Mouse (Mus musculus) C2C12 (cell line): Measurements from ENCODE around the gene Krt7. TPM values are rescaled to one million over a fixed set of nuclear protein-coding genes. Genes with fewer than 3 reads are reported as not detected.

ENCODE experiments used
- H3K27me3 ChIP-seq: one replicate; pipeline ENCODE4 v1.6.1; 2011; ENCODE audit not compliant: control insufficient read depth, insufficient read depth, insufficient read length
- H3K36me3 ChIP-seq: one replicate; pipeline ENCODE4 v1.6.1; 2011; ENCODE audit not compliant: control insufficient read depth, insufficient read depth
- H3K4me3 ChIP-seq: one replicate; pipeline ENCODE4 v1.5.1; 2011; ENCODE audit warnings: mild to moderate bottlenecking, control low read depth; ENCODE audit not compliant: poor library complexity, insufficient read depth, severe bottlenecking
- H3K79me2 ChIP-seq: one replicate; pipeline ENCODE4 v1.6.1; 2011; ENCODE audit not compliant: control insufficient read depth, insufficient read depth
- H3K79me3 ChIP-seq: one replicate; pipeline ENCODE4 v1.6.1; 2011; ENCODE audit warnings: low read depth, control low read depth
- H3ac ChIP-seq: one replicate; pipeline ENCODE3; 2011; ENCODE audit warnings: low read depth; ENCODE audit not compliant: control insufficient read depth, insufficient read length
- CEBPB ChIP-seq: IDR thresholded peaks from one replicate; pipeline ENCODE4 v1.6.1; 2011; ENCODE audit warnings: low read depth, mild to moderate bottlenecking, control low read depth, moderate library complexity
- CTCF ChIP-seq: IDR thresholded peaks from one replicate; pipeline ENCODE4 v1.5.1; 2011; ENCODE audit not compliant: control insufficient read depth, insufficient read depth, insufficient read length
- FOSL1 ChIP-seq: IDR thresholded peaks from one replicate; pipeline ENCODE4 v1.8.0; 2011; ENCODE audit warnings: mild to moderate bottlenecking, low read length; ENCODE audit not compliant: poor library complexity, insufficient read depth, severe bottlenecking
- MAX ChIP-seq: IDR thresholded peaks from one replicate; pipeline ENCODE4 v1.6.1; 2011; ENCODE audit warnings: mild to moderate bottlenecking, control low read depth
- MYOD1 ChIP-seq: IDR thresholded peaks from one replicate; pipeline ENCODE4 v1.6.1; 2011; ENCODE audit warnings: low read depth; ENCODE audit not compliant: control insufficient read depth, insufficient read length
- MYOG ChIP-seq: IDR thresholded peaks from one replicate; pipeline ENCODE4 v1.6.1; 2011; ENCODE audit not compliant: control insufficient read depth, insufficient read length; ENCODE audit errors: extremely low read depth
- USF1 ChIP-seq: IDR thresholded peaks from one replicate; pipeline ENCODE4 v1.6.1; 2011; ENCODE audit warnings: low read depth, mild to moderate bottlenecking, control low read depth, moderate library complexity
- polyA plus RNA-seq: library from polyadenylated mRNA; unstranded; fragments of >200 nt; fragmentation: generic; extraction: Trizol; gene quantifications from one replicate; pipeline ENCODE4 v1.2.1, GENCODE M21; 2012; ENCODE audit warnings: missing spikeins

Krt7 gene
- polyA plus RNA-seq, 1 experiment, result 0.04 TPM

DNA sequence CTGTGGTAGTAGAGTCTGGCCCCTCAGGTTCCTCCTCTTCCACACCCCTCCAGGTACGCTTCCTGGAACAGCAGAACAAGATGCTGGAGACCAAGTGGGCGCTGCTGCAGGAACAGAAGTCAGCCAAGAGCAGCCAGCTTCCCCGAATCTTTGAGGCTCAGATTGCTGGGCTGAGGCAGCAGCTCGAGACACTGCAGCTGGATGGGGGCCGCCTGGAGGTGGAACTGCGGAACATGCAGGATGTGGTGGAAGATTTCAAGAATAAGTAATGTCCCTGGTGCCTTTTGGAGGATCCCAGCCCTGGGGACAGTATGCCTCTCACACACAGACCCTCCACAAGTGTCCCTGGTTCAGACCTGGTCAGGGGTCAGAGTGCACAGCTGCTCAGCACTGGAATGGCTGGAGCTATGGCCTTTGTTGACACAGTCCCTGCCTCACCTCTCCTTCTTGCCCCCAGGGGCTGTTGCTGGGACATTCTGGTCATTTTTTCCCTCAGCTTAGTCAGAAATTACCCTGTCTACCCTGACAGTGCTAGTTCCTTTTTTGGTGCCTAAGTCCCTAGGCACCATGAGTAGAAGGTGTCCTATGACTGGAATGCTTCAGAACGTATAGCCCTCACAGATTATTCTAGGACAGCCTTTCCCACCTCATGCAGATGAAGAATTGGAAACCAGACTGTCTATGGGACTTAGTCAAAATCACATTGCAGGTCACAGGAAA lies 3.2 kb downstream of the Krt7 start:
- no peaks in the 10 kb centered on the region for H3K79me2 ChIP-seq
- peaks cover 64% of the 10 kb centered on the region for H3K27me3 ChIP-seq
- no peak overlapping the region for H3ac ChIP-seq
- no peak for TF ChIP-seq MYOD1
- no peak for TF ChIP-seq MAX
- no peak for TF ChIP-seq CTCF
- TF ChIP-seq CEBPB, result no peak
- no peak for TF ChIP-seq MYOG
- no peak for TF ChIP-seq USF1
- TF ChIP-seq FOSL1, result no peak
- H3K36me3 ChIP-seq, result no peaks in the 10 kb centered on the region
- no peak overlapping the region for H3K4me3 ChIP-seq
- no peaks in the 10 kb centered on the region for H3K79me3 ChIP-seq

DNA sequence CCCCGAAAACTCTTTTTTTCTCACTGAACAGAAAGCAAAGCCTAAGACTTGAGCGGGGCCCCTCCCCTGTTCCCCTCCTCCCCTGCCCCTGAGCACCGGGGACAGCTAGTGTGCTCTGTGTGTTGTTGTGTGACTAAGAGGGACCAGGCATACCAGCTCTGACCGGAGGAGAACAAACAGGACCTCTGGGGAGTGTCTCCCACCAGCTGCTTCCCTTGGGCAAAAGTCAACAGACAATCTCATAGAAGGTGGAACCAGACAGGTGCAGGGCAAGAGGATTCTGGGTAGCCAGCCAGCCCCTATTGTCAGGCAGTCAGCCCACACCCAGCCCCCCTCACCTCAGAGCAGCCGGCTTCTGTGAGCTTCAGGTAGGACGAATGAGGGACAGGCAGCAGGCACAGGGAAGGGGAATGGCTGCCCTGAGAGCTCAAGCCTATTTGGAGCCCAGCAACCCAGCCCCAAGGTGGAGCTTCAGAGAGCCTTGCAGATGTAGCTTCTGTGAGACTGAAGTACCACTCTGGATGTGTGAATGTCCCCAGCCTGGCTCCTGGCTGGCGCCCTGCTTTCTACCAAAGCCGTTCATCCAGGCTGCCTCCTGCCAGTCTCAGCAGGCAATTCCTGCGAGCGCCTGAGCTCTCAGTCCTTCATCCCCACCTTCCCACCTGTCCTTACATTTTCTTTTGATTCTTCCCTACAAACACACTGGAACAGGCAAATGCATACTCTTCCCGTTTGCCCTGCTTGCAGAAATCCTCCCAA lies 4.1 kb downstream of the Krt7 start:
- H3K4me3 ChIP-seq, result no peak overlapping the region
- no peaks in the 10 kb centered on the region for H3K36me3 ChIP-seq
- H3K27me3 ChIP-seq, result peaks cover 69% of the 10 kb centered on the region
- H3ac ChIP-seq, result no peak overlapping the region
- no peaks in the 10 kb centered on the region for H3K79me2 ChIP-seq
- no peak for TF ChIP-seq MAX
- no peaks in the 10 kb centered on the region for H3K79me3 ChIP-seq

GRCm38 (mm10) chr15:101418950-101419349 lies 8.1 kb downstream of the Krt7 start:
- no peak overlapping the region for H3K4me3 ChIP-seq
- H3K79me2 ChIP-seq, result no peaks in the 10 kb centered on the region
- H3K79me3 ChIP-seq, result no peaks in the 10 kb centered on the region
- no peak overlapping the region for H3ac ChIP-seq
- TF ChIP-seq CEBPB (no peak), CTCF (no peak), USF1 (no peak), MYOG (no peak), MAX (no peak)
- peaks cover 53% of the 10 kb centered on the region for H3K27me3 ChIP-seq
- no peaks in the 10 kb centered on the region for H3K36me3 ChIP-seq

GRCm38 (mm10) chr15:101420903-101421302 lies 10.1 kb downstream of the Krt7 start:
- no peaks in the 10 kb centered on the region for H3K79me2 ChIP-seq
- H3K79me3 ChIP-seq, result no peaks in the 10 kb centered on the region
- no peaks in the 10 kb centered on the region for H3K36me3 ChIP-seq
- no peak overlapping the region for H3K4me3 ChIP-seq
- peaks cover 49% of the 10 kb centered on the region for H3K27me3 ChIP-seq
- H3ac ChIP-seq, result no peak overlapping the region
- TF ChIP-seq USF1, result no peak
- no peak for TF ChIP-seq CEBPB
- TF ChIP-seq FOSL1, result no peak
- TF ChIP-seq MYOG, result no peak
- TF ChIP-seq CTCF, result no peak
- no peak for TF ChIP-seq MYOD1
- no peak for TF ChIP-seq MAX

- peaks cover 65% of the 10 kb centered on the region for H3K27me3 ChIP-seq
- H3K79me2 ChIP-seq, result no peaks in the 10 kb centered on the region
- no peak overlapping the region for H3ac ChIP-seq
- H3K4me3 ChIP-seq, result no peak overlapping the region
- no peaks in the 10 kb centered on the region for H3K36me3 ChIP-seq
- H3K79me3 ChIP-seq, result no peaks in the 10 kb centered on the region
- TF ChIP-seq FOSL1, result no peak
- TF ChIP-seq MAX, result no peak
- no peak for TF ChIP-seq MYOG
- TF ChIP-seq MYOD1, result no peak
- TF ChIP-seq CTCF, result no peak
- TF ChIP-seq USF1, result no peak
- TF ChIP-seq CEBPB, result no peak
Measured at GRCm38 (mm10) chr15:101424914-101425313, 14.1 kb downstream of the Krt7 start.

DNA sequence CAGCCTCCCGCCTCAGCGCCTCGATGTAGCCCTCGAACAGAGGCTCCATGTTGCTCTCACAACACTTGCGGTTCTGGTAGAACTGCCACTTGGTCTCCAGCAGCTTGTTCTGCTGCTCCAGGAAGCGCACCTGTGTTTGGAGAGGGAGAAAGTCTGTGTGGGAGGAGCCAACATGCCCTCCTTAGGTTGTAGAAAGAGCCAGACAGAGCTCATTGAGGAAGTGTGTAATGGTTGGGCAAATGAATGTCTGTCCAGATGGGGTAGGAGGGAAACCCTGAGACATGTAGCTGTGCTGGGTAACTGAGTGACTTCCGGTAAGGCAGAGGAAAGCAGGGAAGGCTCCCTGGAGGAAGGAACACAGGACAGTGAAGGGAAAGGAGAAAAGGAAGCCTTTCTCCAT lies 25.8 kb downstream of the Krt7 start:
- peaks cover 66% of the 10 kb centered on the region for H3K27me3 ChIP-seq
- H3ac ChIP-seq, result no peak overlapping the region
- TF ChIP-seq FOSL1, result no peak
- no peak for TF ChIP-seq CTCF
- TF ChIP-seq MAX, result no peak
- no peak for TF ChIP-seq CEBPB
- TF ChIP-seq USF1, result no peak
- TF ChIP-seq MYOG, result no peak
- no peak for TF ChIP-seq MYOD1
- no peaks in the 10 kb centered on the region for H3K79me2 ChIP-seq
- no peaks in the 10 kb centered on the region for H3K79me3 ChIP-seq
- no peak overlapping the region for H3K4me3 ChIP-seq
- no peaks in the 10 kb centered on the region for H3K36me3 ChIP-seq
